Mouse (Mus musculus) 3T3-L1 (cell line): Measurements from ENCODE around the gene Osbpl10.
A peak's percentile ranks its signal among the peaks of the same experiment; 100 is the strongest.
"Not testable (repeated sequence)": the region's sequence is repeated elsewhere in the genome, so short reads cannot be mapped to it uniquely, and the experiment has no call there.

Source experiments
- DNase-seq: peaks from one replicate; pipeline ENCODE4 v3.0.0-alpha.2; 2015; ENCODE audit warnings: low read depth, low spot score

The Osbpl10 gene

DNA sequence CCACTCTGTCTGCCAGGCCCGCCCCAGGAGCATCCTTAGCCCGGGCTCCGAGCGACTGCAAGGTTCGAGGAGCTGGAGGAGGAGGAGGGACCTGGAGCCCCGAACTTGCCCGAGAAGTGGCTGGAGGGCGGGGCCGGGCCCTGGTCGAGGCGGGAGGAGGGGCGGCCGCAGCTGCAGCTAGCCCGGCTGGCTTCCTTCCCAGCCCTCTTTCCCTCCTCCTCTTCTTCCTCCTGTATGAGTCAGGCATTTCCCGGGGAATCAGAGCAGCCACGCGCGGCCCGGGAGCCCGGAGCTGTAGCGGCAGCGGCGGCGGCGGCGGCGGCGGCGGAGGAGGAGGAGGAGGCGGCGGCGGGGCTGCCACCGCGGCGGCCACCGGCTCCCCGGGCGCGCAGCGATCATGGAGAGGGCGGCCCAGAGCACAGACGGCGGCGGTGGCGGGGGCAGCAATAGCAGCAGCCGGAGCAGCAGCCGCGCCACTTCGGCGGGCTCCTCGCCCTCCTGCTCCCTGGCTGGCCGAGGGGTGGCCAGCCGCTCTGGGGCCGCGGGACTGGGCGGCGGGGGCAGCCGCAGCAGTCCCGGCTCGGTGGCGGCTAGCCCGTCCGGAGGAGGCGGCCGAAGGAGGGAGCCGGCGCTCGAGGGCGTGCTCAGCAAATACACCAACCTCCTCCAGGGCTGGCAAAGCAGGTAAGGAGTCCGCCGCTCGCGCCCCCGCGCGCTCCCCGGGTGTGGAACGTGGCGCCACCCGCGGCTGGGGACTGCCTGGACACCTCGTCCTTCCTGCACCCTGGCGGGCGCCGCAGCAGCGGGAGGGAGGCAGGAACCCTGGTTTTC is at the start of gene Osbpl10:
Osbpl10 (plus strand) TSS at position 289 of the 831 bp plus-strand sequence.
- DNase-seq = peak; percentile 72

- peak; percentile 58 for DNase-seq
These were observed 47.8 kb upstream of the Osbpl10 start for GRCm38 (mm10) chr9:114930464-114931090.

DNA sequence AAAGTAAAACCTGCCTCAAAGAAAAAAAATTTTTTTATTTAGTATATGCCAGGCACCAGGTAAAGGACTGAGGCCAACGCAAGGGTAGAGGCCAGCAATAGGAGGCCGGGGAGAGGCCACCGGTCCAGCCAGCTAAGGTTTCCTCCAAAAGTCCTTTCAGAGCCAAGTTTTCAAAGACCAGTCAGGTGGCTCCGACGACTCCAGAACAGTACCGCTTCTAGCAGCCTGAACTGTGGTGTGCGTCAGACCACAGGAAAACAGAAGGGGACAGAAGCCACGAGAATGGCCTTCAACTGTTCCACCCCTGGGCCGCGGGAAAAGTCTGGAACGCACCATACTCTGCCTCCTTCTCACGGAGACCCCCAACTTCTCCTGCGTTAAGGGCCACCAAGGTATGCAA is 45.8 kb upstream of the Osbpl10 start:
- peak; percentile 36 for DNase-seq

DNA sequence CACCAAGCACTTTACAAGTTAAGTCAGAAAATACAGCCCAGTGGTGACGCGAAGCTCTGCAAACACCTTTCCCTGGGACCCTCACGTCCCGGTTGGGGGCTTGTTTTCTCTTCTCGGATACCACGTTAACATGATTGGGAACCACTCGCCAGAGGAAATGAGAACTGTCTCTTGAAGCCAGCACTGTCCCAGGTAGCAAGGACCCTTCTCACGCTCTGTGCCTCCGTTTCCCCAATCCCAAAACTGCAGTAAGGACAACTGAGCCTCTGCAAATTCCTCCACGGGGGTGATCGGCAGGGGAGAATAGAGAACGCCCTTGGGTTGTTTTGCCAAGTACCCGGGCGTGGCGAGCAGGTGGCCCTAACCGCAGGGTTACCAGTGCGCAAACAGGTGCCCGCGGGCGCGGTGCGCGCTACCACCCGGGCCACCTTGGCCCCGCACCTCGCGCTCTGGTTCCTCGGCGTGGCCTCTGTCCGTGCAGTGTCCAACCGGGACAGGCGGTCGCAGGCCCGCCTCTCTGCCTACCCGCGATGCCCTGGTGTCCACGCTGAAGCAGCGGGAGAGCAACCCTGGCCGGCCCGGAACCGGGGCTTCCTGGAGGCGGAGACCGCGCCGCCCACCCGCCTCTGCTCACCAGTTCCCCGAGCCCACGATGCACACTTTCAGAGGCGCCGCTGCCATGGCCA is 45.2 kb upstream of the Osbpl10 start:
- DNase-seq = no peak

- DNase-seq = peak; percentile 90
These were observed 44.6 kb upstream of the Osbpl10 start, which contains the start of gene Gpd1l for GRCm38 (mm10) chr9:114933723-114934171. Gpd1l (minus strand) TSS chr9:114933987.

GRCm38 (mm10) chr9:114934231-114934630 is 44.1 kb upstream of the Osbpl10 start:
- DNase-seq = no peak

DNA sequence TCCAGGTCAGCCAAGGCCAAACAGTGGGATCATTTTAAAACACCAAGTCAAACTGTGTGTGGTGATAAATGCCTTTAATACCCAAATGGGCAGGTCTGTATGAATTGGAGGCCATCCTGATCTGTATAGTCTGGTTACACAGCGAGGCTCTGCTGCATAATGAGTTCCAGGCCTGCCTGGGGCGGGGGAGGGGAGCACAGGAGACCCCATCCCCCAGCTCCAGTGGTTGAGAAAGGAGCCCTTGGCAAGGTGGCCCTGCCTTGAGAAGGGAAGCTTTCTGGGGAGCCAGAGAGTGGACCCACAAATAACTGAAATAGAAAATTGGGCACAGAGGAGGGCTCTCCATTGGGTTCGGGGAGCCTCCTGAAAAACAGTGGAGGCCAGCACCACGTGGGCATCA is 43.0 kb upstream of the Osbpl10 start:
- no peak for DNase-seq

GRCm38 (mm10) chr9:114936687-114937086 is 41.7 kb upstream of the Osbpl10 start:
- DNase-seq = no peak

DNA sequence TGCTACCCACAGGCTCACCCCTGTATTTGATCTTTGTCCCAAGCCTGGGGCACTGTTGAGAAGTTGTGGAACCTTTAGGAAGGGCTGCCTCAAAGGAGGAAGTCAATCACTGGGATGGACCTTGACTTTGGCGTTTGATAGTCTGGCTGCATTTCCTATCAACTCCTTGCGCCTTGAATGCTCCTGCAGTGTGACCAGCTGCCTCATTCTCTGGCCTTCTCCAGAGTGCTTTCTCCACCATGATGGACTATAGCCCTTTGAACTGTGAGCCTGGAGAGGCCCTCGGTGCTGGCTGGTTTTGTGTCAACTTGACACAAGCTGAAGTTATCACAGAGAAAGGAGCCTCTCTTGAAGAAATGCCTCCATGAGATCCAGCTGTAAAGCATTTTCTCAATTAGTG is 33.7 kb upstream of the Osbpl10 start:
- DNase-seq = no peak

- no peak for DNase-seq
These were observed 32.8 kb upstream of the Osbpl10 start for GRCm38 (mm10) chr9:114945576-114945975.

DNA sequence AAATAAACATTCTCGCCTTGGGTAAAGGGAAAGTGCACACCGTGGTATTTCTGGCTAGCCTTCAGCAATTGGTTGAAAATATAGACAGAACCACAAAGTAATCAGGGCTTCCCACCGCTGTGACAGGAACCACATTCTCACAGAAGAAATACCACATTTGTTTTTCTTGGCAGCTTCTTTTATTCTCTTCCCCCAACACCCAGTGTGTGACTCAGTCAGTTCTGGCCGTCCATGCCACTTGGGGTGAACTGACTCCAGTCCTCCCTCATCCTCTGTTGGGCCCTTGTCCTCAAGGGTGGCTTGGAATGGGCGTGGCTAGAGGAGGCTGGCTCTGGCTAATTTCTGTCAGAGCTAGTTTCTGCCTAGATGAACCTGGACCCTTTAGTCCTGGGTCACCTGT is 30.0 kb upstream of the Osbpl10 start:
- peak; percentile 94 for DNase-seq

DNA sequence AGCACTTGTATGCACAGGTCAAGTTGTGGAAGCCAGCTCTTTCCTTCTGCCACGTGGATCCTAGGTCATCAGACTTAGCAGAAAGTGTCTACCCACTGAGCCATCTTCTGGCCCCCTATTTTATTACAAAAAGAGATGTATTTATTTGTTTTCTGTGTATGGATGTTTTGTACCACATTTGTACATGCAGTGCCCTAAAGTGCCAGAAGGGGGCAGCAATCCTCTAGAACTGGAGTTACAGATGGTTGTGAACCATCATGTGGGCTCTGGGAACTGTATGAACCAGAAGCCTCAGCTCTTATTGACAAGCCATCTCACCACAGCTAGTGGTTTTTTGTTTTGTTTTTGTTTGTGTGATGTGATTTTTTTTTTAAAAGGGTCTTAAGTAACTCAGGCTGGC is 25.5 kb upstream of the Osbpl10 start:
- DNase-seq = no peak

GRCm38 (mm10) chr9:114955340-114955739 is 23.0 kb upstream of the Osbpl10 start:
- no peak for DNase-seq

GRCm38 (mm10) chr9:114956945-114957344 is 21.4 kb upstream of the Osbpl10 start:
- peak; percentile 76 for DNase-seq

DNA sequence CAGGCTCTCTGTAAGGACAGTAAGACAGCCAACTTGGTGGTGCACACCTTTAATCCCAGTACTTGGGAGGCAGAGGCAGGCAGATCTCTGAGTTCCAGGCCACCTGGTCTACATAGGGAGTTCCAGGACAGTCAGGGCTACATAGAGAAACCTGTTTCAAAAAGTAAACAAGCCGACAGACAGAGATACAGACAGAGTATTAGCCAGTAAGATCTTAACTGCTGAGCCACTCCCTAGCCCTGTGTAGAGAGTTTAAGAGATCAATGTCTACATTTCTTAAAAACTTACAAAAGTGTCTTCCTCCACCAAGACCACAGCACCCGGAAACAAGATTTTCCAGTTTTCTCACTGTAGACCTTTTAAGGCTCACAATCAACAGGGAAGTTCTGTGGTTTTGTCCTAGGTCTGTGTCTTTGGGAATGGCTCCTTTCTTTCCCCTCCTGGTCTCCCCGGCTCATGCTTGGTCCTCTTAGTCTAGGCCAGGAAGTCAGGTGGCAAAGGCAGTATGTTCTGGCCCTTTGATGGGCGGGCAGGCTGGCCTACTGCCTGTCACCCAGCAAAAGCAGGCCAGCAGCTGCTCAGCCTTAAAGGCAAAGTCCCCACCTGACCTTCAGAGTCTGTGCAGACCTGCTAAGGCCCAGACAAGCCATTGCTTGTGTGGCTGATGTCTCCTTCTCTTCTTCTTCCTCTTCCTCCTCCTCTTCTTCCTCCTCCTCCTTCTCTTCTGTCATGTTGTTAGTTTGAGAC is 18.2 kb upstream of the Osbpl10 start:
- DNase-seq = no peak

- DNase-seq = no peak
These were observed 17.5 kb upstream of the Osbpl10 start for GRCm38 (mm10) chr9:114960844-114961243.

GRCm38 (mm10) chr9:114964093-114964492 is 14.3 kb upstream of the Osbpl10 start:
- DNase-seq = no peak

DNA sequence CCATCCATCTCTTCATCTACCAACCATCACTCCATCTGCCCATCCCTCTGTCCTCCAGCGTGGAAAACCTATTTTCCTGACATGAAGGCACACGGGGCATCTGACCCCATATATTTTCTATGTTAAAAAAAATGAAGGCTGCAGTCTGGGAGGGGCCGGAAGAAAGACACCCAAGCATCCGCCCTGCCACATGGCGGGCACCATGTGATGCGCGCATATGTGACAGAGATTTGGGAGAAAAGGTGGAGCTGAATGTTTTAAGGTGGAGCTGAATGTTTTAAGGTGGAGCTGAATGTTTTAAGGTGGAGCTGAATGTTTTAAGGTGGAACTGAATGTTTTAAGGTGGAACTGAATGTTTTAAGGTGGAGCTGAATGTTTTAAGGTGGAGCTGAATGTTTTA is 12.1 kb upstream of the Osbpl10 start:
- not testable (repeated sequence) for DNase-seq

- DNase-seq = no peak
These were observed 698 bp upstream of the Osbpl10 start for GRCm38 (mm10) chr9:114977461-114978280.

GRCm38 (mm10) chr9:114979969-114980368 is 1.6 kb downstream of the Osbpl10 start:
- DNase-seq = no peak
